Mouse (Mus musculus) left cerebral cortex, adult 2 months (tissue): ENCODE measurements around the gene Pnmal2. TPM values are rescaled to one million over a fixed set of nuclear protein-coding genes. Genes with fewer than 3 reads are reported as not detected.

Experiments
- DNase-seq, 2 experiments: peaks; one replicate each; pipeline ENCODE4 v3.0.0; 2021 to 2022; ENCODE audit warnings: low spot score in 2 of 2, mixed read lengths in 1 of 2; ENCODE audit errors: extremely low spot score in 1 of 2
- H3K27ac ChIP-seq: fragments of 200-600 bp; 2 replicates; pipeline ENCODE4 v1.8.1; 2022
- H3K4me3 ChIP-seq: fragments of 200-600 bp; 2 replicates; pipeline ENCODE4 v1.8.1; 2022
- CTCF ChIP-seq: fragments of 200-600 bp; IDR thresholded peaks from 2 replicates; pipeline ENCODE4 v1.8.1; 2022; ENCODE audit warnings: antibody characterized with exemption, mild to moderate bottlenecking, moderate library complexity
- intact Hi-C: fragments of 180-260 bp; cut with DNase I; formaldehyde crosslinking; loops from one replicate; pipeline ENCODE4 v1.15.1; 2025
- total RNA-seq, 2 experiments: library from RNA; stranded (reverse); gene quantifications; 2 replicates each; pipeline ENCODE4 v1.2.3; 2021

Pnmal2 gene
- total RNA-seq, 2 experiments from 2014 or later = 304 to 311 TPM

- intact Hi-C loops = no loop called here
- Histone ChIP-seq H3K4me3 (no peak overlapping the region), H3K27ac (no peak overlapping the region)
- TF ChIP-seq CTCF = no peak
- no peak for DNase-seq
Observed at GRCm38 (mm10) chr7:16991681-16992450, 47.4 kb downstream of the Pnmal2 start.

- DNase-seq = no peak
- intact Hi-C loops = no loop called here
- H3K27ac ChIP-seq = no peak within 1 kb of the TSS
- no peak for TF ChIP-seq CTCF
- peak within 1 kb of the TSS; percentile 41 for H3K4me3 ChIP-seq
Observed at GRCm38 (mm10) chr7:16992451-16992807, 47.9 kb downstream of the Pnmal2 start, which contains the start of gene Ccdc8. Gene Ccdc8 (plus strand): TSS chr7:16992708.

- intact Hi-C loops = no loop called here
- DNase-seq = no peak
- TF ChIP-seq CTCF = no peak
- Histone ChIP-seq H3K4me3 (peak overlapping the region; percentile 41), H3K27ac (no peak overlapping the region)
Observed at GRCm38 (mm10) chr7:16993651-16994399, 49.3 kb downstream of the Pnmal2 start.

- no peak for DNase-seq
- Histone ChIP-seq H3K27ac (no peak overlapping the region), H3K4me3 (peak overlapping the region; percentile 41)
- intact Hi-C loops = no loop called here
- no peak for TF ChIP-seq CTCF
Observed at GRCm38 (mm10) chr7:16994400-16994799, 49.9 kb downstream of the Pnmal2 start.

GRCm38 (mm10) chr7:16995345-16995744 lies 50.9 kb downstream of the Pnmal2 start:
- no peak for DNase-seq
- intact Hi-C loops = no loop called here
- no peak for TF ChIP-seq CTCF

More at GRCm38 (mm10) chr7:16995345-16995744, 50.9 kb downstream of the Pnmal2 start:
- H3K4me3 ChIP-seq = no peak overlapping the region
- no peak overlapping the region for H3K27ac ChIP-seq

Other genes starting within 250 kb of the Pnmal2 start
- under 1 TPM; 0.32 to 0.33 TPM for gene Ceacam9, start 222.8 kb upstream of the Pnmal2 start, total RNA-seq
- 100 to 1,000 TPM; 248 to 254 TPM for gene Ap2s1, start 206.3 kb upstream of the Pnmal2 start, total RNA-seq
- gene Slc1a5, start 163.3 kb upstream of the Pnmal2 start, total RNA-seq = 1 to 10 TPM; 3.2 to 6.2 TPM
- 100 to 1,000 TPM; 287 to 321 TPM for gene Strn4, start 128.8 kb upstream of the Pnmal2 start, total RNA-seq
- 10 to 100 TPM; 51.0 to 52.2 TPM for gene Fkrp, start 128.0 kb upstream of the Pnmal2 start, total RNA-seq
- 10 to 100 TPM in 1 of 2 experiments, 1 to 10 TPM in 1; 6.3 to 12.0 TPM for gene Prkd2, start 101.8 kb upstream of the Pnmal2 start, total RNA-seq
- gene Dact3, start 69.4 kb upstream of the Pnmal2 start, total RNA-seq = 100 to 1,000 TPM; 188 to 196 TPM
- gene Gng8, start 52.9 kb upstream of the Pnmal2 start, total RNA-seq = 1 to 10 TPM; 1.8 to 2.7 TPM
- under 1 TPM; 0.11 to 0.21 TPM for gene Ptgir, start 38.2 kb upstream of the Pnmal2 start, total RNA-seq
- 1,000 to 10,000 TPM; 1,732 to 1,834 TPM for gene Calm3, start 20.6 kb upstream of the Pnmal2 start, total RNA-seq
- gene Pnmal1, start 15.0 kb downstream of the Pnmal2 start, total RNA-seq = 100 to 1,000 TPM; 106 to 118 TPM
- 10 to 100 TPM; 62.3 to 67.7 TPM for gene Gm42372, start 38.4 kb downstream of the Pnmal2 start, total RNA-seq
- 1 to 10 TPM; 2.2 to 2.4 TPM for gene Ccdc8, start 48.0 kb downstream of the Pnmal2 start, total RNA-seq
- 100 to 1,000 TPM; 163 to 168 TPM for gene Ppp5c, start 83.2 kb downstream of the Pnmal2 start, total RNA-seq
- 10 to 100 TPM; 12.1 to 12.8 TPM for gene Hif3a, start 117.7 kb downstream of the Pnmal2 start, total RNA-seq
- 1 to 10 TPM; 3.6 to 5.6 TPM for gene Psg16, start 129.4 kb downstream of the Pnmal2 start, total RNA-seq
- gene Ceacam3, start 205.6 kb downstream of the Pnmal2 start, total RNA-seq = under 1 TPM; 0.14 TPM